Mouse (Mus musculus) gastrocnemius, postnatal 4 days (tissue): ENCODE measurements around the gene Jph4. TPM values are rescaled to one million over a fixed set of nuclear protein-coding genes. Genes with fewer than 3 reads are reported as not detected.
A peak's percentile ranks its signal among the peaks of the same experiment; 100 is the strongest.

Source experiments
- DNase-seq, 2 experiments: peaks; one replicate each; pipeline ENCODE4 v3.0.0; 2021 to 2022; ENCODE audit warnings: low spot score in 2 of 2, mixed read lengths in 2 of 2
- total RNA-seq, 2 experiments: library from RNA; stranded (reverse); gene quantifications; 2 replicates each; pipeline ENCODE4 v1.2.3; 2021

The Jph4 gene
- total RNA-seq, 2 experiments from 2014 or later = 1.3 to 2.0 TPM

GRCm38 (mm10) chr14:55096573-55097087 is 20.1 kb downstream of the Jph4 start:
- DNase-seq = no peak

- no peak for DNase-seq
These were observed 21.1 kb downstream of the Jph4 start for GRCm38 (mm10) chr14:55095671-55096070.

- no peak for DNase-seq
These were observed 21.5 kb downstream of the Jph4 start for GRCm38 (mm10) chr14:55095263-55095662.

- DNase-seq = peak; percentile 61 to 79
These were observed 22.0 kb downstream of the Jph4 start, which contains the start of gene Thtpa for GRCm38 (mm10) chr14:55094704-55095231. Gene Thtpa, plus strand, starts transcription at chr14:55094784.

- no peak for DNase-seq
These were observed 22.8 kb downstream of the Jph4 start for GRCm38 (mm10) chr14:55093927-55094326.

- peak; percentile 64 to 88 for DNase-seq
These were observed 24.6 kb downstream of the Jph4 start, which contains the start of gene Zfhx2 for GRCm38 (mm10) chr14:55092011-55092577. Gene Zfhx2, minus strand, starts transcription at chr14:55092324.

GRCm38 (mm10) chr14:55091209-55091865 is 25.4 kb downstream of the Jph4 start:
- DNase-seq = no peak

- no peak for DNase-seq
These were observed 27.4 kb downstream of the Jph4 start for GRCm38 (mm10) chr14:55089199-55089947.

- DNase-seq = no peak
These were observed 30.7 kb downstream of the Jph4 start for GRCm38 (mm10) chr14:55086009-55086514.

GRCm38 (mm10) chr14:55085324-55086008 is 31.3 kb downstream of the Jph4 start:
- no peak for DNase-seq

- no peak for DNase-seq
These were observed 33.3 kb downstream of the Jph4 start for GRCm38 (mm10) chr14:55083481-55083880.

GRCm38 (mm10) chr14:55081105-55081504 is 35.6 kb downstream of the Jph4 start:
- DNase-seq = no peak

GRCm38 (mm10) chr14:55079214-55079970 is 37.3 kb downstream of the Jph4 start:
- peak; percentile 63 to 71 for DNase-seq

GRCm38 (mm10) chr14:55078366-55078989 is 38.3 kb downstream of the Jph4 start:
- no peak for DNase-seq

GRCm38 (mm10) chr14:55077481-55078365 is 39.0 kb downstream of the Jph4 start:
- DNase-seq = no peak

- no peak for DNase-seq
These were observed 39.8 kb downstream of the Jph4 start for GRCm38 (mm10) chr14:55076956-55077355.

- DNase-seq = peak in 1 of 2 experiments; percentile 67
These were observed 40.5 kb downstream of the Jph4 start for GRCm38 (mm10) chr14:55076224-55076623.

- no peak for DNase-seq
These were observed 42.3 kb downstream of the Jph4 start for GRCm38 (mm10) chr14:55074416-55074815.

- DNase-seq = no peak
These were observed 45.0 kb downstream of the Jph4 start for GRCm38 (mm10) chr14:55071756-55072155.
